Mouse (Mus musculus) G1E (cell line): ENCODE data around the gene Rora. TPM values are rescaled to one million over a fixed set of nuclear protein-coding genes. Genes with fewer than 3 reads are reported as not detected.

Experiments
- ATAC-seq: 2 replicates; pipeline ENCODE4 v1.8.0; 2016; ENCODE audit warnings: mild to moderate bottlenecking; ENCODE audit not compliant: insufficient number of reproducible peaks, poor library complexity, low FRiP score, severe bottlenecking; ENCODE audit errors: extremely low read depth
- DNase-seq: peaks from one replicate; pipeline ENCODE4 v3.0.0; 2012; ENCODE audit warnings: low spot score
- H3K27me3 ChIP-seq: 2 replicates; pipeline ENCODE4 v1.6.1; 2012; ENCODE audit warnings: mild to moderate bottlenecking, low read length, inconsistent platforms; ENCODE audit not compliant: insufficient read depth
- H3K36me3 ChIP-seq: replicated peaks from 2 replicates; pipeline ENCODE3; 2012; ENCODE audit warnings: mild to moderate bottlenecking, inconsistent platforms
- H3K4me1 ChIP-seq: 2 replicates; pipeline ENCODE4 v1.6.1; 2012; ENCODE audit warnings: low read depth, low read length, inconsistent platforms, mixed read lengths; ENCODE audit not compliant: insufficient read depth
- H3K4me3 ChIP-seq: 2 replicates; pipeline ENCODE4 v1.5.1; 2012; ENCODE audit warnings: low read depth, mild to moderate bottlenecking, inconsistent platforms, low read length, moderate library complexity, mixed read lengths
- H3K9me3 ChIP-seq: replicated peaks from 2 replicates; pipeline ENCODE4 v1.6.1; 2012; ENCODE audit warnings: inconsistent platforms
- CTCF ChIP-seq: IDR thresholded peaks from 2 replicates; pipeline ENCODE4 v1.5.1; 2012; ENCODE audit warnings: low read depth, low read length, inconsistent platforms, mixed read lengths
- GATA1 ChIP-seq: IDR thresholded peaks from 2 replicates; pipeline ENCODE4 v1.6.1; 2012; ENCODE audit warnings: borderline replicate concordance, low read length, inconsistent platforms, mixed read lengths
- GATA2 ChIP-seq: IDR thresholded peaks from 2 replicates; pipeline ENCODE4 v1.6.1; 2012; ENCODE audit warnings: low read depth, low read length, inconsistent platforms, borderline replicate concordance
- POLR2AphosphoS5 ChIP-seq: IDR thresholded peaks from 2 replicates; pipeline ENCODE4 v1.6.1; 2012; ENCODE audit warnings: low read depth, low read length, inconsistent platforms; ENCODE audit not compliant: insufficient replicate concordance
- TAL1 ChIP-seq: conservative IDR thresholded peaks from 2 replicates; pipeline ENCODE4 v1.6.1; 2012; ENCODE audit warnings: low read depth, low read length, inconsistent platforms, mixed read lengths
- polyA plus RNA-seq: library from polyadenylated mRNA; stranded (reverse); fragments of >175 nt; gene quantifications from 2 replicates; pipeline ENCODE4 v1.2.3, GENCODE M21; 2012
- total RNA-seq, 2 experiments: library from RNA; stranded (forward) in 1 of 2; stranded (reverse) in 1 of 2; fragments of 200-1000 nt in 1 of 2; fragments of >200 nt in 1 of 2; fragmentation: Nextera tagmentation in 1 of 2; gene quantifications; 2 replicates each; pipeline ENCODE4 v1.2.3; 2014 to 2017

Gene Rora
- total and polyA plus RNA-seq, 3 experiments, result 0.11 TPM; not detected in 2

GRCm38 (mm10) chr9:68735886-68736285 is 82.3 kb downstream of the Rora start:
- H3K9me3 ChIP-seq, result peaks cover 45% of the 10 kb centered on the region
- no peaks in the 10 kb centered on the region for H3K36me3 ChIP-seq
- H3K4me3 ChIP-seq, result no peak overlapping the region
- H3K27me3 ChIP-seq, result no peaks in the 10 kb centered on the region
- ATAC-seq (no peak), DNase-seq (no peak)
- no peaks in the 10 kb centered on the region for H3K4me1 ChIP-seq
- TF ChIP-seq POLR2AphosphoS5 (no peak), GATA1 (no peak), TAL1 (no peak), GATA2 (no peak), CTCF (no peak)

GRCm38 (mm10) chr9:68737197-68737736 is 83.7 kb downstream of the Rora start:
- DNase-seq (no peak), ATAC-seq (no peak)
- H3K36me3 ChIP-seq, result no peaks in the 10 kb centered on the region
- no peaks in the 10 kb centered on the region for H3K4me1 ChIP-seq
- H3K27me3 ChIP-seq, result no peaks in the 10 kb centered on the region
- H3K4me3 ChIP-seq, result no peak overlapping the region
- TF ChIP-seq TAL1 (no peak), POLR2AphosphoS5 (no peak), GATA1 (no peak), GATA2 (no peak)
- peaks cover 43% of the 10 kb centered on the region for H3K9me3 ChIP-seq

- no peak for ATAC-seq
- H3K36me3 ChIP-seq, result no peaks in the 10 kb centered on the region
Observed at GRCm38 (mm10) chr9:68745931-68746646, 92.5 kb downstream of the Rora start.

GRCm38 (mm10) chr9:68756976-68757375 is 103.4 kb downstream of the Rora start:
- no peaks in the 10 kb centered on the region for H3K27me3 ChIP-seq
- H3K36me3 ChIP-seq, result no peaks in the 10 kb centered on the region
- no peaks in the 10 kb centered on the region for H3K4me1 ChIP-seq
- no peak overlapping the region for H3K4me3 ChIP-seq
- ATAC-seq (no peak), DNase-seq (no peak)
- TF ChIP-seq GATA1 (no peak), TAL1 (no peak), GATA2 (no peak), POLR2AphosphoS5 (no peak), CTCF (no peak)
- peaks cover 57% of the 10 kb centered on the region for H3K9me3 ChIP-seq

More at GRCm38 (mm10) chr9:68745931-68746646, 92.5 kb downstream of the Rora start:
- H3K27me3 ChIP-seq, result no peaks in the 10 kb centered on the region
- no peak for TF ChIP-seq TAL1
- TF ChIP-seq CTCF, result no peak
- no peak for TF ChIP-seq GATA1
- no peak for TF ChIP-seq GATA2
- TF ChIP-seq POLR2AphosphoS5, result no peak
- H3K4me3 ChIP-seq, result no peak overlapping the region
- no peak for DNase-seq
- H3K4me1 ChIP-seq, result no peaks in the 10 kb centered on the region
- peaks cover 38% of the 10 kb centered on the region for H3K9me3 ChIP-seq

- Histone ChIP-seq H3K4me3 (no peak overlapping the region), H3K9me3 (peaks cover 58% of the 10 kb centered on the region), H3K27me3 (no peaks in the 10 kb centered on the region), H3K36me3 (no peaks in the 10 kb centered on the region), H3K4me1 (no peaks in the 10 kb centered on the region)
- ATAC-seq (no peak), DNase-seq (no peak)
- TF ChIP-seq GATA1, result no peak
- TF ChIP-seq GATA2, result no peak
- no peak for TF ChIP-seq POLR2AphosphoS5
Observed at GRCm38 (mm10) chr9:68759324-68759723, 105.7 kb downstream of the Rora start.

- no peak for TF ChIP-seq GATA1
- no peak for ATAC-seq
- Histone ChIP-seq H3K36me3 (no peaks in the 10 kb centered on the region), H3K4me1 (no peaks in the 10 kb centered on the region), H3K27me3 (no peaks in the 10 kb centered on the region), H3K9me3 (peaks cover 59% of the 10 kb centered on the region), H3K4me3 (no peak overlapping the region)
- no peak for DNase-seq
Observed at GRCm38 (mm10) chr9:68760329-68760728, 106.7 kb downstream of the Rora start.

GRCm38 (mm10) chr9:68760876-68761275 is 107.3 kb downstream of the Rora start:
- TF ChIP-seq GATA2 (no peak), CTCF (no peak), POLR2AphosphoS5 (no peak), TAL1 (no peak), GATA1 (no peak)
- ATAC-seq (no peak), DNase-seq (no peak)
- no peak overlapping the region for H3K4me3 ChIP-seq
- no peaks in the 10 kb centered on the region for H3K27me3 ChIP-seq
- peaks cover 60% of the 10 kb centered on the region for H3K9me3 ChIP-seq
- no peaks in the 10 kb centered on the region for H3K36me3 ChIP-seq
- H3K4me1 ChIP-seq, result no peaks in the 10 kb centered on the region
